Mouse (Mus musculus): ENCODE measurements around the gene Rnf114.

Gene Rnf114

DNA sequence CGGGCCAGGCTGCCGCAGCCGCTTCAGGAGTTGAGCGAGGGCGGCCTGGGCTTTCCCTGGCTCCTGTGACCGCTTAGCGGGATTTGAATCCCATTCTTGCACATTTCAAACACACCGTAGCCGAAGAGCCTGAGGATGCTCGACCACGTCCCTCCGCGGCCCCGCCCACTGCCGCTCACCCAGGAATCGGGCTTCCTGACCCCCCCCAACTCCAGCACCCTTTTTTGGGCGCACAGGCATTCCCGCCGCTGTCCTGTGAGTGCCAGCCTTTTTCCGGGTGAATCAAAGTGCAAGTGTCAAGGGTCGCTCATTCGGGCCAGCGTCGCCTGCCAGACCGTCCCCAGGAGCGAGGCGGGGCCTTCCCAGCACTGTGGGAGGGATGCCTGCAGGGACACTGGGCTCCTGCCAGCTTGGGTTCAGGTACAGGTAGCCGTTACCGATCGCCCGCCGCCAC lies 11.5 kb downstream of the Rnf114 start:
- no peak for DNase-seq (ENCODE audit: low spot score)

DNA sequence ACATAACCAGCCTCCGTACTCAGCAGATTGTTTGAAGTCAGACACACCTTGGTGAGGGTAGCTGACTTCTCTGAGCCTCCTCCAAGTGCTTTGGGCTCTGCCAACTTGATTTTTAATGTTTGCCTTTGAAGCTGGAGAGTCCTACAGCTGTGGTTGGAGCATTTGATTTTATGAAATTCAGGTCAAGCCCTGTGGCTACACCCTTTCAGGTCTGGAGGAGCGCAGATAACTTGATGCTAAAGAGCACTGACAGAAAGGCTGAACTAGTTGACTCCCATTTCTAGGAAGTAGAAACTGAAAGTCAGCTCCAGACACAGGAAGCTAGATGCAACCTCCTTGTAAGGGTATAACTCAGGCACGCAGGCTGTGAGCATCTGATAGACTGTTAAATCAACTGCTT lies 12.7 kb downstream of the Rnf114 start:
- DNase-seq (ENCODE audit: low spot score) = no peak

DNA sequence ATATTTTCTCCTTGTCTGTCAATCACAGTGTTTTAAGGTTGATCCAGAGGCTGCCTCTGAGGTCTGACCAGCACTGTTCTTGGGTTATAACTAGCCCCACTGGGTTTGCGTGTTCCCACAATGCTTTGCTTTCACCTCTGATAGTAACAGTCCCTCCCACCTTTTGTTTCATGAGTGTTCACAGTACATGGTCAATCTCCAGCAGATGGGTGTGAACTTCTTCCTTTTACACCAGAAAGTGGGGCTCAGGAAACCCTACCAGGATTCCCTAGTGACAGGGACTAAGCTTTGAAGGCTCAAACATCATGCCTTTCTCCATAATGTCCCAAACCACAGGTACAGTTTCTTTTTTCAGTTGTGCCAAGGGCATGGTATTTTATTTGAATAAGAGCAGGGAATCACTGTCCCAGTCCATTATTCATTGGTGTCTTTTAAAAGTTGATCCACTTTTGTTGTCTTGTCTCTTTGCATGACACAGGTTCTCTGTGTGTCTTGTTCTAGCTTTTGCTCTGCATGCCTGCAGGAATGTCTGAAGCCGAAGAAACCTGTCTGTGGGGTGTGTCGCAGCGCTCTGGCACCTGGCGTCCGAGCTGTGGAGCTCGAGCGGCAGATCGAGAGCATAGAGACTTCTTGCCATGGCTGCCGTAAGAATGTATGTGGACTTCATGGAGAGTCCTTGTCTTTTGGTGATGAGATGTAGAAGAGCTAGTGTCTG lies 14.3 kb downstream of the Rnf114 start:
- DNase-seq (ENCODE audit: low spot score) = no peak

DNA sequence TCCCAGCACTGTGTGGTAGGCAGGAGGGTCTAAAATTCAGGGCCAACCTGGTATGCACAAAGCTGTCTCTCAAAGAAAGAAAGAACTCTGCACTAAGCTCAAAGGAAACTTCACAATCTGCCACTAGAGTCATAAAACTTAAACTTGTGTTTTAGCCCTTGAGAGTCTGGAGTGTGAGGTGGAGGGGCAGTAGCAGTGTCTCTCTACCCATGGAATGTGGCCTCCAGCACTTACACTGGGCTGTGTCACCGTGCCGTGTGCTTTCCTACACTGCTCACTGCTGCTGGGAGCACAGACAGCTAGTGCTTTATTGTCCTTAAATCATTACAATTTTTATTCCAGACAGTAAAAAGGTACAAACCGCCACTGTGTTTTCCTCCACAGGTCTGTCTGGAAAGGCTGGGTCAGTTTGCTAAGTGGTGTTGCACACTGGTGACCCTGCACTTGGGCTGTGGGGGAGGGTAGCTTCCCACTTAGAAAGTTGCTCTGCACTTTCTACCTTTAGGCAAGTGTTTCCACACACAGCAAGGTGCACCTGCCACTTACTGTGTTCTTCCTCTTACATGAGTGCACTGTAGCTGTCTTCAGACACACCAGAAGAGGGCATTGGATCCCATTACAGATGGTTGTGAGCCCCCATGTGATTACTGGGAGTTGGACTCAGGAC lies 15.4 kb downstream of the Rnf114 start:
- DNase-seq (ENCODE audit: low spot score) = no peak

DNA sequence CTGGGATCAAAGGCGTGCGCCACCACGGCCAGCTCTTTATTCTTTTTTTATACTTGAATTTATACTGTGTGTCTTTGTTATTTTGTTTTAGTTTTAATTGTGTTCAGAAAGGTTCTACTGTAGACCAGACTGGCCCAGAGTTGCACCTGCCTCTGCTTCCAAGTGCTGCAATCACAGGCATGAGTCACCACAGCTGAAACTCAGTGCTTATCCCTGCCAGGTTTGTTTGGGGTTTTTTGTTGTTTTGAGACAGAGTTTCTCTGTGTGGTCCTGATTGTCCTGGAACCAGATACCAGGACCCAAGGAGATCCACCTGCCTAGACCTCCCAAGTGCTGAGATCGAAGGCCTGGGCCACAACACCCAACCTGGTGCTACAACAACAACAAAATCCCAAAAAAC lies 16.1 kb downstream of the Rnf114 start:
- no peak for DNase-seq (ENCODE audit: low spot score)

DNA sequence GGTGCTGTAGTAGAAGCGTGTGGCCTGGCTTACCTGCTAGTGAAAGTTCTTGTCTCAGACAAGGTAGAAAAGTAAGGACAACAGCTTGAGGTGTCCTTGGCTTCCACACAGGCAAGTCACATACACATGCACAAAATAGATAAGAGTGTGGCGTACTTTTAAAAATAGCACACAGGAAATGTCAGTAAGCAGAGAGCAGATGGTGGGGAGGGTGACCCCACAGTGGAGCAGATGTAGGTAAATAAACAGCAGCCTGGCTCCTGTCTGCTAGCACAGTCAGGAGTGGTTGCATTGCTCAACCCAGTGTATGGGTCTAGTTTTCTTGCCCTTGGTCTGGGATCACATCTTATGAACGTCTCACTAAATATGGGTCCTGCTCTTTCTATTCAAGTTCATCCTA lies 18.0 kb downstream of the Rnf114 start:
- no peak for DNase-seq (ENCODE audit: low spot score)

DNA sequence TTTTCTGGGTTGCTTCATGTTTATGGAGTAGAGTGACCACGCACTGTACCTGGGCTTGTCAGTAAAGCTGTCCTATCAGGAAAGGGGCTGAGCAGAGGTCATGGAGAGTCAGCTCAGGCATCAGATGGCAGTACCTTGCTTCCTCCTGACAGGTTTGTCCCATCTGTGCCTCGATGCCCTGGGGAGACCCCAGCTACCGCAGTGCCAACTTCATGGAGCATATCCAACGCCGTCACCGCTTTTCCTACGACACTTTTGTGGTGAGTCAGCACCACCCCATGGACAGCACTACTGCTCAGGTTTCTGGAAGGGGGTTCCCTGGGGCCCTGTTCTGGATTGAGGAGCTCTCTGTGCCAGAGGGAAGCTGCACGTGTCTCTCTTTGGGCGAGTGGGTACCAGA lies 19.9 kb downstream of the Rnf114 start:
- no peak for DNase-seq (ENCODE audit: low spot score)

DNA sequence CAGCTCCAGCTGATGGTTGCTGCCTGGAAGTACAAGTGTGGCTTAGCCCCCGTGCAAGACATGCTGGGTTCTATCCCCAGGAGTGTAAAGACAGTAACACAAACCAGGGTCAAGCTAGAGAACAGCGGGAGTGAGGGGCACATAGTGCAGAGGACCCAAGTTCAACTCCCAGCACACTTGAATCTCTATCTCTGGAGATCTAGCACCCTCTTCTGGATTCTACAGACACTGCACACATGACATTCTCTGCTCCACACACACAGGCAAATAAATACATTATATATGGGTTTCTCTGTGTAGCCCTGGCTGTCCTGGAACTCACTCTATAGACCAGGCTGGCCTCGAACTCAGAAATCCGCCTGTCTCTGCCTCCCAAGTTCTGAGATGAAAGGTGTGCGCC lies 20.5 kb downstream of the Rnf114 start:
- DNase-seq (ENCODE audit: low spot score) = no peak

DNA sequence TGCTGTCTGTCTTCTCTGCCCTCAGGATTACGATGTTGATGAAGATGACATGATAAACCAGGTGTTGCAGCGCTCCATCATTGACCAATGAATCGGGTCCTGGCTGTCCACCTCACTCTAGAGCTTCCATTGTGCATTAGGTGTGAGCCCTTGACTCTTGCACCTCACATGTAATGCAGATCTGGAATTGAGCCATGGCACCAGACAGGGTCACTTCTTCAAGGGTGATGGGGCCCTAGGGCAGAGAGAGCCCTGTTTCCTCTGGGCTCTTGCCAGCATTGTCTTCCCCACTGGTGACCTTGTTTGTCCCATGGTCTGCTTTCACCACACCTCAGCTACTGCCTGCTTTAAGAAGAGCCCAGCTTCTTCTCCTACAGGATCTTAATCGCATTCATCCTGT lies 22.2 kb downstream of the Rnf114 start:
- no peak for DNase-seq (ENCODE audit: low spot score)

DNA sequence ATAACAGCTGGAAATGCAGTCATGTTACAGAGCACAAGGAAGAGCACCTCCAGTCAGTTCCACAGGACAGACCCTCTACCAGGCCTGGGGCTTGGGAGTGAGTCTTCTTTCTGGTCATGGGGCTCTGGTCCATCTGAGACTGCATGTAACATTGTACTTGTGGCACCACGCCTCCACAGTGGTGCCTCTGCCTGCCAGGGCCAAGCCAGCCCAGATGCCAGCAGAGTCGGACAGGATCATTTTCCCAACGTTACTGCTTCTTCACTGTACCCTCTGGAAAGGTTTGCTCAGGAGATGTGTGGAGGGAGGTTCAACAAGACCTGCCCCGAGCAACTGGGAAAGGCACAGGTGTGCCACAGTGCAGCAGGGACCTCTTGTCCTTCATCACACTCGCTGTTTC lies 23.2 kb downstream of the Rnf114 start:
- DNase-seq (ENCODE audit: low spot score) = no peak

DNA sequence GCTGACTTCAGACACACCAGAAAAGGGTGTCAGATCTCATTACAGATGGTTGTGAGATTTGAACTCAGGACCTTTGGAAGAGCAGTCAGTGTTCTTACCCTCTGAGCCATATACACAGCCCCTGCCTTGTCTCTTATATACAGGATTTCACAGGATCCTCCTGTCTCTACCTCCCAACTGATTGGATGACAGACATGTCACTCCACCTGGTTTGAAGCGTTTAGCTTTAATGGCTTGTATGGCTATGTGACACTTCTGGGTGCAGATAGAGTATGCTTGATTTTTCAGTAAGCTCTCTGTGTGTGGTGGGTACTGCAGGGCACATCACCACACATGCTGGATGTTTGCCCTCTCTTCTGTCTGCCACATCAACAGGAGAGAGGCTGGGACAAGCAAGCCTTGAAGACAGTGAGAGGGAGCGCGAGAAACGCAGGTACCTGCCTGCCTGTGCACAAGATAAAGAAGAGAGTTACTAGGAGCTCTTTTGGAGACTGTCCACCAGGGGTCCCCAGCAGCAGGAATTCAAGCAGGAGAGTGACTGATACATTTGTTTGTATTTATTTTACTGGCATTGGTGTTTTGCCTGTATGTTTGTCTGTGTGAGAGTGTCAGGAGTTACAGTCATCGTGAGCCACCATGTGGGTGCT lies 27.3 kb downstream of the Rnf114 start:
- no peak for DNase-seq (ENCODE audit: low spot score)

DNA sequence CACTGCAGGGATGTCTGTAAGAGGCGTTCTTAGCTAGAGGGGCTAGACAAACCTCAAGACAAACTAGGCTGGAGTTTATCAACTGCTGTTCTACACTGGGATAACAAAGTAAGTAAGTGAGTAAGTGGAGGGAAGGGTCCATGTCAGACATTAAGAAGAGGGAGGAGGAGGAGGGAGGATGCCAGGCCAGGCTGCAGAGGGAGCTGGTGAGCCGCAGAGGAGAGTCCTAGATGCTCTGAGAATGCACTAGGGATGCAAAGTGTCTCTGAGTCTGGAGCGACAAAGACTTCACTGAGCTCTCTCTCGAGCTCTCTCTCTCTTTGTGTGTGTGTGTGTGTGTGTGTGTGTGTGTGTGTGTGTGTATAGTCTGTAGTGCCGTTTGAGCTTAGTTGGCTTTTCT lies 35.8 kb downstream of the Rnf114 start:
- DNase-seq (ENCODE audit: low spot score) = no peak

DNA sequence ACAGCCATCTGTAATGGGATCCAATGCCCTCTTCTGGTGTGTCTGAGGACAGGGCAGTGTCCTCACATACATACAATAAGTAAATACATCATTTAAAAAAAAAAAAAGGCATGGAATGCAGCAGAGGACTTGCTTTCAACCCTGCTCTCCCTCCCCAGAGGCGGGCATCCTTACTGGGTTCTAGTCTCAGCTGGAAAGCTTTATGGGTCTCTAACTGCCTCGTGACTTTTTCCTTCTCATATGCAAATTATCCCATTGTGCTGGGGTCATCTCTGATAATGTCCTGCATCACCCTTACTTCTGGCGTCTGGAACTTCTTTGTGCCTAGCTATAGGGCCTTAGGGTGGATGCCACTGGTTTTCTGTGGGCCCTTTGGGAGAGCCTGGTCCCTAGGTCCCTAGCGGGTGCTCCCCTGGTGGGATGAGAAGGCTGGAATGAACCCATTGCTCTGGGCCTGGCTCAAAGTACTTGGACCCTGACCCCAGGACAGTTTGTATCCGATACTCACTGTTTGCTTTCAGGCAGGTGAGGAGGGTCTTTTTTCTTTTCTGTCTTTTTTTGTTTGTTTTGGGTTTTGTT lies 37.6 kb downstream of the Rnf114 start:
- DNase-seq (ENCODE audit: low spot score) = no peak

DNA sequence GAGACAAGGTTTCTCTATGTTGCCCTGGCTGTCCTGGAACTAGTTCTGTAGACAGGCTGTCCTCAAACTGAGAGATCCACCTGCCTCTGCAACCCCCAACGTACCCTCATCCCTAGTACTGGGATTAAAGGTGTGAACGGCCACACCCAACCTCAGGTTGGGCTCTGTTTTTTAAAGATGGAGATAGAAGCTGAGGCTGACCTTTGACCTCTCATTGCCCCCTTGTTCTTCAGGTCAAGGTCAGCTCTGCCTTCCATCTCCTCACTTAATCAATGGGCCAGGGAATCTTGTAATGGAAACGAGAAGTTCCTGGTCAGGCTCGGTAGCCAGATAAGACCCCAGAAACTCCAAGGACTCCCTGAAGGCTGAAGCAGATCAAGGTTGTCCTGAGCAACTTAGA lies 38.1 kb downstream of the Rnf114 start:
- no peak for DNase-seq (ENCODE audit: low spot score)

DNA sequence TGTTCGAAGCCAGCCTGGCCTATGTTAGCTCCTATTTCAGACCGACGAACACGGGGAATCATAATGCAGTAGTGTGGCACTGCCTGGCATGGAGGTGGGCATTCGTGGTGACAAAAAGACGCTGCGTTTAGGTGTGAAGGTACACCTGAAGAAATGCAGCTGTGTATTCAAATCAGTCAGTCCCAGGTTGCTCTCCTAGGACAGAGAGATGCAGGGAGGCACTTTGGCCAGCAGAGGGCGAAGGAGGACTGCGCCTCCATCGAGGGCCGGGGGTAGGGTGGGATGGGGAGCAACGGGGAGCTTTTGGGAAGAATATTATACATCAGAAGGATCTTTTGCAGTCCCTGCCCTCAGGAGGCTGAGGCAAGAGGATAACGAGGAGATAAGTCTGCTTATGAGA lies 39.7 kb downstream of the Rnf114 start:
- DNase-seq (ENCODE audit: low spot score) = no peak

DNA sequence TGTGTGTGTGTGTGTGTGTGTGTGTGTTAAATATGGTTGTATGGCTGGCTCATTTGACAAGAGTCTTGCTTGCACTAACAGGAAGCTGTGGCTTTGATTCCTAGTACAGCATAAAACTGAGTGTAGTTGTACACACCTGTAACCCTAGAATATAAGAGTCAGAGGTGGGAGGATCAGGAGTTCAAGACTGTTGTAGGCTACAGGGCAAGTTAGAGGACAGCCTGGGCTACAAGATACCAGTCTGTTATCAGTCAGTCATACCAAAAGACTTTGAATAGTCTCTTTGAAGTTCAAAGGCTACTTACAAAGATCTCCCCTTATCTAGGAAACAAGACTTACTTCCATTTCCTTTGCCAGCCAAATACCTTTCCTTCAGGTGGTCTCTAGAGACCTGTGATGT lies 41.4 kb downstream of the Rnf114 start:
- no peak for DNase-seq (ENCODE audit: low spot score)

DNA sequence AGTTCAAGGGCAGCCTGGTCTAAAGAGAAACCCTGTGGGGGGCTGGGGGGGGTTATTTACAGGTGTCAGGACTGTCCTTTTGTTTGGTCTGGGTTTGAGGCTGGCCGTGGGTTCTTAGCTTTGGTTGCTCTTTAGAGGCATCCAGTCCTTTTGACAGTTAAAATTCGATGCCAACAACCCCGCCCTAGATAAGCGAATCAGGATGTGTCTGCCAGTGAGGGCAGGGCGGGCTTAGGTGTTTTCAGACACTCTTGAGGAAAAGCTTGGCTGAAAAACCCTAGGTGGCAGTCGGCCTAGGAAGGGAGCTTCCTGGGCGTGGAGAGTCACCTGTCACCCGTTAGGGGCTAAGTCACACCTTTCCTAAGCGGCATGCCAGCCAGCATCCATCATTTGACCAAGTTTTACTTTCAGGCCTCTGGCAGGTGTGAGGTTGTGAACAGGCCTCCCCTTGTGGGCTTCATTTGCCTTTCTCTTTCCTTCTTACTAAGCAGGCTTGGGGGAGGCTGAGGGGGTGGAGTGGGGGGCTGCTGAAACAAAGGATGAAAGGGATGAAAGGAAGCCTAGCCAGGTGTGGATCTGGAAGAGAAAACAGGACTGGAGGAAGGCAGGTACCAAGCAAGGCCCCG lies 44.0 kb downstream of the Rnf114 start:
- no peak for DNase-seq (ENCODE audit: low spot score)

DNA sequence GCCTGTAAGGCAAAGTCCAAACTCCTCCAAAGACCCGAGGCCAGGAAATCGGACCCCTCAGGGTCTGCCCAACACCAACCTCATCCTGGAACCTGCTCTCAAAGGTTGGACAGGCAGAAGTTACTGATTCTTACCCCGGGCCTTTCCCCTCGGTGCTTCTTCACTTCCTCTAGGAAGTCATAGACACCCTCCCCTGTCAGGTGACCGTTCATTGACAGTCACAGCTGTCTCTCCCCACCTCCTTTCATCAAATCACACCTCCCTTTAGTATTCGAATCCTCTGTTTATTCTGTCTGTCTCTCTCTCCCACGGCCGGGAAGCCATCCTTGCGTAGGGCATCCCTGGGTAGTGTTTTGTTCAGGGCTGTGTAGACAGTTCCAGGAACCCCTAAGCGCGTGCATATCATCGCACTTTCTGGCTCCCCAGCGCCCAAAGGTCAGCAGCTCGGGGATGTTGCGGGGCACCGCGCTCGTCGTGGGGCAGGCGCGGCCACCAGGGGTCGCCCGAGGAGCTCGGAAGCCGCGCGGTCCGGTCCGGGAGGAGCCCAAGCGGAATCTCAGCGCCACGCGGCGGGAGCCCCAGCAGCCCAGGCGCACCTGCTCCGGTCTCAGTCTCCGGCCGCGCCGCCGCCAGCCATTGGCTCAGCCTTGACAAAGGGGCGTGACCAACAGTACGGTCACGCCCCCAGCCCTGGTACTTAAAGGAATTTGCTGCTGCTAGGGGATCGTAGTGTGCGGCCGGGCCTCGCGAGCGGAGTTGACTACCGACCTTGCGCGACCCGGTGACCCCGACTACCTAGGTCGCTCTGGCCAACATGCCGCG lies 45.2 kb downstream of the Rnf114 start, which contains the start of gene Snai1:
Gene Snai1, plus strand, starts transcription at position 720 of the 822 bp plus-strand sequence.
- DNase-seq (ENCODE audit: low spot score) = peak; percentile 21

DNA sequence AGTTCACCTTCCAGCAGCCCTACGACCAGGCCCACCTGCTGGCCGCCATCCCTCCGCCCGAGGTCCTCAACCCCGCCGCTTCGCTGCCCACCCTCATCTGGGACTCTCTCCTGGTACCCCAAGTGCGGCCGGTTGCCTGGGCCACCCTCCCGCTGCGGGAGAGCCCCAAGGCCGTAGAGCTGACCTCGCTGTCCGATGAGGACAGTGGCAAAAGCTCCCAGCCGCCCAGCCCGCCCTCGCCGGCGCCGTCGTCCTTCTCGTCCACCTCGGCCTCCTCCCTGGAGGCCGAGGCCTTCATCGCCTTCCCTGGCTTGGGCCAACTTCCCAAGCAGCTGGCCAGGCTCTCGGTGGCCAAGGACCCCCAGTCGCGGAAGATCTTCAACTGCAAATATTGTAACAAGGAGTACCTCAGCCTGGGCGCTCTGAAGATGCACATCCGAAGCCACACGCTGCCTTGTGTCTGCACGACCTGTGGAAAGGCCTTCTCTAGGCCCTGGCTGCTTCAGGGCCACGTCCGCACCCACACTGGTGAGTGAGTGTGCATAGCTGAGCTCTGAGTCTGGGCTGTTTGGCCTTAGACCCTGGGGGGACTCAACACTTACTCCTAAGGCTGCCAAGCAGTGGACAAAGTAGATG lies 46.3 kb downstream of the Rnf114 start:
- no peak for DNase-seq (ENCODE audit: low spot score)

DNA sequence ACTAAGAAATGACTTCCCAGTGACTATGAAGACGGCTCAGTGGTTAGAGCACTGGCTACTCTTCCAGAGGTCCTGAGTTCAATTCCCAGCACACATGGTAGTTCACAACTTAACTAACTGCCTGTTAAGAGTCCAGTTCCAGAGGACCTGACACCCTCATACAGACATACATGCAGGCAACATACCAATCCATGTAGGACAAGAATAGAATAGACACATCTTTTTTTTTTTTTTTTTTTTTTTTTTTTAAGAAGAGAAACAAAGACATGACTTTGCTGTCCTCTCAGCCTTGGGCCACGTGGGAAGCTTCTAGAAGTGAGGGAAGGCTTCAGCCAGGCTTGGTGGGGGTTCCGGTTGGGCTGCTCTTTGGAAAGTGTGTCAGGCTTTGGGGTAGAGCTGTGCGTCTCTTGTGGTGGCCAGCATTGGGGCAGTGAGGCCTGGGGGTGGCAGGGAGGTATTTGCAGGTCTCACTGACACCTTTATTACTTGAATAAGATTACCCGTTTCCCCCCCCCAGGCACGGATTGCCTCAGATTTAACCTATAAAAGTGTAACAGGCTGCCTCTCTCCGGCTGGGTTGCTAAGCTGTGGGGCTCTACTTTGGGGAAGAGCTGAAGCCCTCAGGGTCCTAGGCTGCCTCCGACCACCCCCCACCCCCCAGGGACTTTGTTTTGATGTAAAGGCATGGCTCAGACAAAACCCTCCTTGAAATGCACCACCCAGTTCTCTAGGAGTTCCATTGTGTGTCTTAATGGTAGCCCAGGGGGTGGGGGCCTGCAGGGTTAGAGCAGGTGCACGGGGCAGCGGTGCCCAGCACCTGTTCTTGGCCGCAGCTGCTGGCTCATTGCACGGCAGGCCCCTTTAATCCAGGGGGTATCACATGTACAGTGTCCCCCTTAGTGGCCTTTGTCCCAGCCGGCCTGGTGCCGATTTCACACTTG lies 47.4 kb downstream of the Rnf114 start:
- no peak for DNase-seq (ENCODE audit: low spot score)

Data from layer of hippocampus, adult 9-10 months (tissue).